Mouse (Mus musculus) CH12.LX (cell line): ENCODE results near the gene Rabgap1l. TPM values are rescaled to one million over a fixed set of nuclear protein-coding genes. Genes with fewer than 3 reads are reported as not detected.

Source experiments
- DNase-seq: peaks from one replicate; pipeline ENCODE4 v3.0.0-alpha.2; 2013; ENCODE audit errors: extremely low read depth
- H3K27ac ChIP-seq: 2 replicates; pipeline ENCODE4 v1.5.1; 2012; ENCODE audit warnings: low read depth, mild to moderate bottlenecking, control low read depth, moderate library complexity; ENCODE audit not compliant: insufficient read depth
- H3K27me3 ChIP-seq: replicated peaks from 2 replicates; pipeline ENCODE3; 2012; ENCODE audit warnings: inconsistent platforms
- H3K36me3 ChIP-seq, 2 experiments: replicated peaks in 1 of 2; 2 replicates each; pipeline versions ENCODE3 to v1.6.1; 2012; ENCODE audit warnings: inconsistent platforms in 1 of 2, low read length in 1 of 2, mild to moderate bottlenecking in 1 of 2, mixed read lengths in 1 of 2, moderate library complexity in 1 of 2; ENCODE audit not compliant: control insufficient read depth in 1 of 2, insufficient read depth in 1 of 2
- H3K4me1 ChIP-seq, 2 experiments: 2 replicates each; pipeline ENCODE4 v1.6.1; 2012; ENCODE audit warnings: inconsistent platforms in 1 of 2, moderate library complexity in 1 of 2; ENCODE audit not compliant: insufficient read depth in 2 of 2, control insufficient read depth in 1 of 2
- H3K4me2 ChIP-seq: 2 replicates; pipeline ENCODE4 v1.6.1; 2012; ENCODE audit warnings: low read depth, mild to moderate bottlenecking, control low read depth; ENCODE audit not compliant: poor library complexity, insufficient read depth, severe bottlenecking
- H3K4me3 ChIP-seq, 3 experiments: fragments of 150-350 bp in 1 of 3; sonication (generic) in 1 of 3; replicated peaks in 1 of 3; 2 replicates each; pipeline versions ENCODE3 to v1.5.1; 2011 to 2012; ENCODE audit warnings: low read depth in 2 of 3, low read length in 2 of 3, mild to moderate bottlenecking in 2 of 3, moderate library complexity in 2 of 3, control low read depth in 1 of 3, improper control_type of control experiment in 1 of 3, inconsistent platforms in 1 of 3, mixed read lengths in 1 of 3; ENCODE audit not compliant: poor library complexity in 1 of 3
- H3K79me2 ChIP-seq: replicated peaks from 2 replicates; pipeline ENCODE4 v1.6.1; 2012; ENCODE audit warnings: mild to moderate bottlenecking, moderate library complexity; ENCODE audit not compliant: control insufficient read depth, poor library complexity, insufficient read depth, severe bottlenecking; ENCODE audit errors: extremely low read depth
- H3K9ac ChIP-seq: 2 replicates; pipeline ENCODE4 v1.6.1; 2012; ENCODE audit warnings: low read depth, mild to moderate bottlenecking, control low read depth, moderate library complexity; ENCODE audit not compliant: insufficient read depth
- H3K9me3 ChIP-seq: replicated peaks from 2 replicates; pipeline ENCODE3; 2012; ENCODE audit warnings: low read length, inconsistent platforms, mixed read lengths
- CTCF ChIP-seq, 2 experiments: IDR thresholded peaks in 1 of 2; conservative IDR thresholded peaks in 1 of 2; 2 replicates each; pipeline ENCODE4 v1.5.1; 2011 to 2012; ENCODE audit warnings: low read depth in 2 of 2, low read length in 2 of 2, improper control_type of control experiment in 1 of 2, inconsistent platforms in 1 of 2, mild to moderate bottlenecking in 1 of 2, moderate library complexity in 1 of 2
- E2F4 ChIP-seq: IDR thresholded peaks from 2 replicates; pipeline ENCODE4 v1.6.1; 2011; ENCODE audit warnings: low read depth, low read length, improper control_type of control experiment; ENCODE audit not compliant: insufficient replicate concordance
- ELF1 ChIP-seq: IDR thresholded peaks from 2 replicates; pipeline ENCODE4 v1.6.1; 2014; ENCODE audit warnings: low read depth, mild to moderate bottlenecking, inconsistent platforms, low read length, improper control_type of control experiment
- EP300 ChIP-seq: IDR thresholded peaks from 2 replicates; pipeline ENCODE4 v1.6.1; 2011; ENCODE audit warnings: low read length, improper control_type of control experiment
- HCFC1 ChIP-seq: IDR thresholded peaks from 2 replicates; pipeline ENCODE4 v1.6.1; 2012; ENCODE audit warnings: low read depth, mild to moderate bottlenecking, inconsistent platforms, low read length, improper control_type of control experiment
- IRF4 ChIP-seq: IDR thresholded peaks from 2 replicates; pipeline ENCODE4 v1.6.1; 2014; ENCODE audit warnings: low read depth, mild to moderate bottlenecking, inconsistent platforms, low read length, improper control_type of control experiment
- JUN ChIP-seq: IDR thresholded peaks from 2 replicates; pipeline ENCODE4 v1.6.1; 2011; ENCODE audit warnings: low read depth, mild to moderate bottlenecking, low read length, improper control_type of control experiment, moderate library complexity; ENCODE audit not compliant: insufficient read depth
- JUND ChIP-seq: conservative IDR thresholded peaks from 2 replicates; pipeline ENCODE4 v1.6.1; 2011; ENCODE audit warnings: low read depth, low read length, improper control_type of control experiment
- KAT2A ChIP-seq: IDR thresholded peaks from 2 replicates; pipeline ENCODE4 v1.6.1; 2012; ENCODE audit warnings: low read length, improper control_type of control experiment, inconsistent platforms; ENCODE audit not compliant: insufficient replicate concordance
- MAFK ChIP-seq: IDR thresholded peaks from 2 replicates; pipeline ENCODE4 v1.6.1; 2011; ENCODE audit warnings: low read length, improper control_type of control experiment; ENCODE audit not compliant: insufficient replicate concordance
- MAX ChIP-seq: IDR thresholded peaks from 2 replicates; pipeline ENCODE4 v1.6.1; 2011; ENCODE audit warnings: low read length, improper control_type of control experiment
- MAZ ChIP-seq: IDR thresholded peaks from 2 replicates; pipeline ENCODE4 v1.6.1; 2012; ENCODE audit warnings: low read depth, mild to moderate bottlenecking, inconsistent platforms, low read length, improper control_type of control experiment, moderate library complexity
- MXI1 ChIP-seq: IDR thresholded peaks from 2 replicates; pipeline ENCODE4 v1.6.1; 2011; ENCODE audit warnings: mild to moderate bottlenecking, low read depth, low read length, improper control_type of control experiment
- NELFE ChIP-seq: IDR thresholded peaks from 2 replicates; pipeline ENCODE4 v1.6.1; 2011; ENCODE audit warnings: low read depth, low read length, improper control_type of control experiment
- POLR2A ChIP-seq: IDR thresholded peaks from 2 replicates; pipeline ENCODE4 v1.6.1; 2011; ENCODE audit warnings: low read depth, mild to moderate bottlenecking, improper control_type of control experiment, low read length
- POLR2AphosphoS2 ChIP-seq: IDR thresholded peaks from 2 replicates; pipeline ENCODE4 v1.6.1; 2011; ENCODE audit warnings: low read depth, low read length, improper control_type of control experiment
- RCOR1 ChIP-seq: conservative IDR thresholded peaks from 2 replicates; pipeline ENCODE4 v1.6.1; 2012; ENCODE audit warnings: low read depth, mild to moderate bottlenecking, inconsistent platforms, low read length, improper control_type of control experiment
- SIN3A ChIP-seq: IDR thresholded peaks from 2 replicates; pipeline ENCODE4 v1.6.1; 2012; ENCODE audit warnings: low read length, improper control_type of control experiment, inconsistent platforms
- TBP ChIP-seq: conservative IDR thresholded peaks from 2 replicates; pipeline ENCODE4 v1.6.1; 2011; ENCODE audit warnings: low read depth, low read length, improper control_type of control experiment
- UBTF ChIP-seq: IDR thresholded peaks from 2 replicates; pipeline ENCODE4 v1.6.1; 2012; ENCODE audit warnings: low read depth, mild to moderate bottlenecking, inconsistent platforms, low read length, improper control_type of control experiment, moderate library complexity
- USF1 ChIP-seq: IDR thresholded peaks from 2 replicates; pipeline ENCODE4 v1.6.1; 2014; ENCODE audit warnings: low read depth, mild to moderate bottlenecking, inconsistent platforms, low read length, improper control_type of control experiment
- ZC3H11A ChIP-seq: IDR thresholded peaks from 2 replicates; pipeline ENCODE4 v1.6.1; 2012; ENCODE audit warnings: low read depth, mild to moderate bottlenecking, inconsistent platforms, low read length, improper control_type of control experiment
- ZKSCAN1 ChIP-seq: IDR thresholded peaks from 2 replicates; pipeline ENCODE4 v1.6.1; 2012; ENCODE audit warnings: low read depth, inconsistent platforms, low read length, improper control_type of control experiment, borderline replicate concordance
- ZMIZ1 ChIP-seq: IDR thresholded peaks from 2 replicates; pipeline ENCODE4 v1.6.1; 2012; ENCODE audit warnings: low read depth, mild to moderate bottlenecking, inconsistent platforms, low read length, improper control_type of control experiment
- dilution Hi-C: fragments of 300-500 bp; cut with MboI; formaldehyde crosslinking; loops from 2 replicates; pipeline ENCODE4 v1.14.3; 2020; ENCODE audit warnings: low sequenced_read_pairs; ENCODE audit not compliant: extremely low pct_unique_long_range_greater_than_20kb, extremely low pct_ligation_motif_present
- in situ Hi-C: fragments of 300-500 bp; cut with MboI; formaldehyde crosslinking; loops from 3 replicates; pipeline ENCODE4 v1.14.3; 2019; ENCODE audit warnings: low sequenced_read_pairs, low pct_ligation_motif_present, low pct_unique_long_range_greater_than_20kb, mixed read lengths
- polyA plus RNA-seq: library from polyadenylated mRNA; unstranded; fragments of >175 nt; gene quantifications from 2 replicates; pipeline ENCODE4 v1.2.1, GENCODE M21; 2012; ENCODE audit warnings: low read depth; ENCODE audit not compliant: insufficient read length
- total RNA-seq, 2 experiments: library from RNA; depleted of rRNA; stranded (reverse); fragments of 300-350 nt in 1 of 2; fragments of >200 nt in 1 of 2; gene quantifications; 2 replicates each; pipeline ENCODE4 v1.2.3; 2012 to 2014

The Rabgap1l gene
- total and polyA plus RNA-seq, 3 experiments = 84.0 to 109 (median 85.6) TPM

GRCm38 (mm10) chr1:160618201-160618600 lies 174.8 kb downstream of the Rabgap1l start:
- H3K9me3 ChIP-seq = no peaks in the 10 kb centered on the region
- no peak overlapping the region for H3K4me3 ChIP-seq
- no peak for DNase-seq
- H3K27me3 ChIP-seq = no peaks in the 10 kb centered on the region
- H3K36me3 ChIP-seq = peaks cover 0 to 5% of the 10 kb centered on the region in 2 experiments
- H3K4me2 ChIP-seq = no peak overlapping the region
- dilution Hi-C loops = no loop called here
- peaks cover 0 to 8% of the 10 kb centered on the region in 2 experiments; a peak in 2 of 4 replicates for H3K4me1 ChIP-seq
- TF ChIP-seq MXI1 (no peak), ZMIZ1 (no peak), TBP (no peak), POLR2A (no peak), RCOR1 (no peak), ZKSCAN1 (no peak), IRF4 (no peak), MAX (no peak), SIN3A (no peak), MAZ (no peak), JUND (no peak), USF1 (no peak), JUN (no peak), POLR2AphosphoS2 (no peak), KAT2A (no peak), EP300 (no peak)
- TF ChIP-seq, all 38 proteins: peak for 0
- in situ Hi-C loops = no loop called here
- Histone ChIP-seq H3K79me2 (no peaks in the 10 kb centered on the region), H3K27ac (no peak overlapping the region), H3K9ac (no peak overlapping the region)

GRCm38 (mm10) chr1:160606425-160606824 lies 186.6 kb downstream of the Rabgap1l start:
- in situ Hi-C loops = no loop called here
- Histone ChIP-seq H3K4me2 (no peak overlapping the region), H3K4me3 (no peak overlapping the region), H3K4me1 (no peaks in the 10 kb centered on the region), H3K9me3 (no peaks in the 10 kb centered on the region), H3K27me3 (no peaks in the 10 kb centered on the region), H3K36me3 (peaks cover 0 to 12% of the 10 kb centered on the region in 2 experiments), H3K79me2 (0 out of 2 replicates have a peak, but pooled peaks cover 2% of the 10 kb centered on the region), H3K9ac (no peak overlapping the region), H3K27ac (no peak overlapping the region)
- no peak for DNase-seq
- dilution Hi-C loops = no loop called here
- TF ChIP-seq ELF1 (no peak), USF1 (no peak), POLR2AphosphoS2 (no peak), E2F4 (no peak), TBP (no peak), HCFC1 (no peak), ZC3H11A (no peak), MAFK (no peak), UBTF (no peak), NELFE (no peak), CTCF (conservative IDR thresholded peaks at IDR 0.05 in 1 of 2, IDR thresholded peaks at IDR 0.05 in 1 of 2; ENCODE audit: low read depth in 2 of 2, low read length in 2 of 2) (no peak), IRF4 (no peak)
